Mouse (Mus musculus): ENCODE results near the gene Bloc1s1. TPM values are rescaled to one million over a fixed set of nuclear protein-coding genes. Genes with fewer than 3 reads are reported as not detected.

Gene Bloc1s1
- polyA plus RNA-seq, 1 experiment from 2014 or later, result 206 TPM

DNA sequence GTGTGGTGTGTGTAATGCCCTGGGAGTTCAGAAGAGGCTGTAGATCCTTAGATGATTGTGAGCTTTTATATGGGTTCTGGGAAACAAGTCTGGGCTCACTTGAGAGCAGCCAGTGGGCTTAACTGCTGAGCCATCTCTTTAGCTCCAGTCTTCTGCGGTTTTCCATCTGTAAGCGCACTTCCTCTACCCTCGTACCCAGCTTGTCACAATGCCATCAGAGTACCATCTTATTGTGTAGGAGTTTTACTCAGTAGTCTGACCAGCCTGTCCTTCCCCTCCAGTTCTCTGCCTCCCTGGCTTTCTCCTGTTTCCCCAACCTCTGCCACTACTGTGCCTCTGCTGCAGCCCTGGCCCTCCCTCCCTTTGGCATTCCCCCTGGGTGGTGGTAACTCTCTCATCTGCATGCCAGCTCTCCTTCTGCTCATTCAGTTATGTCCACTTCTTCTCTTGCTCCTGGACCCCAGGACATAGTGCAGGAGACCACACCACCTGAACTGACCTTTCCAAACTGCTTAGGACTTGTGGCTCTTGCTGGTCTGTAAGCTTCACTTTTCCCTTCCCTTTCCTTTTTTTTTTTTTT is 21.3 kb downstream of the Bloc1s1 start:
- Histone ChIP-seq H3K27ac (no peak overlapping the region), H3K36me3 (no peaks in the 10 kb centered on the region), H3K9ac (no peak overlapping the region), H3K9me3 (no peaks in the 10 kb centered on the region), H3K27me3 (no peaks in the 10 kb centered on the region), H3K4me3 (no peak overlapping the region), H3K4me1 (0 out of 2 replicates have a peak, but pooled peaks cover 4% of the 10 kb centered on the region), H3K4me2 (no peak overlapping the region)
- no peak for ATAC-seq (ENCODE audit: insufficient number of reproducible peaks, insufficient read depth, low FRiP score, low TSS enrichment, low read depth)
- 76% methylated on average over 3 of the region's 3 CpGs for WGBS

DNA sequence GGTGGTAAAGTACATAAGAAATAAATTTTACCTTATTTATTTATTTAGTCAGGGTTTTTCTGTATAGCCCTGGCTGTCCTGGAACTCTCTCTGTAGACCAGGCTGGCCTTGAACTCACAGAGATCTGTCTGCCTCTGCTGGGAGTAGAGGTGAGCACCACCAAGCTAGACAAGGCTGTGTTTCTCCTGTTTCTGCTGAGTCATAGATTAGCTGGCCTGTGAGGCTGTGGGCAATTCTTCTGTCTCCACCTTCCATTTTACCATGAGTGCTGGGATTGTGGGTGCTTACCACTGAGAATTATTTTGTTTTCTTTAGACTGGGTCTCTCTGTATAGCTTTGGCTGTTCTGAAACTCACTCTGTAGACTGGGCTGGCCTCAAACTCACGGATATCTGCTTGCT is 22.4 kb downstream of the Bloc1s1 start:
- WGBS, result 80% methylated on average over 1 of the region's 1 CpGs
- Histone ChIP-seq H3K36me3 (no peaks in the 10 kb centered on the region), H3K9me3 (no peaks in the 10 kb centered on the region), H3K4me1 (peaks cover 12% of the 10 kb centered on the region), H3K9ac (no peak overlapping the region), H3K4me3 (no peak overlapping the region), H3K4me2 (no peak overlapping the region), H3K27ac (no peak overlapping the region), H3K27me3 (peaks cover 11% of the 10 kb centered on the region)
- no peak for ATAC-seq (ENCODE audit: insufficient number of reproducible peaks, insufficient read depth, low FRiP score, low TSS enrichment, low read depth)

DNA sequence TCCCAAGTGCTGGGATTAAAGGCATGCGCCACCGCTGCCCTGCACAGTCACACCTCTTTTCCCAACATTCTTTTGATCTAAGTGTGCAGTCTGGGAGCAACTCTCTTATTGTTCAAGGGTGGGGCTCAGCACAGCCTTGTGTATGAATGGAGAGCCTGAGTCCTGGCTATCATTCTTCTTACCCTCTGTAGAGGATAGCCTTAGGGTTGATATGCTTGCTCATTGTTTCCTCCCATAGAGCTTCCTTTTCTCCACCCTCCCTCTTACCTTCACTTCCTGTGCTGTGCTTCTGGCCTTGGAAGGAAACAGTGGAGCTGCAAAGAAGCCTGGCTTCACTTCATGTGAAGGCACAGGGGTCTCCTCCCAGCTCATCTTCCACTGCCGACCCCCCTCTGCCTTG is 23.1 kb downstream of the Bloc1s1 start, which contains the start of gene Cd63:
Gene Cd63 (plus strand): TSS at position 292 of the 400 bp plus-strand sequence.
- peaks cover 18% of the 10 kb centered on the region for H3K27me3 ChIP-seq
- 80% methylated on average over 3 of the region's 3 CpGs for WGBS
- H3K36me3 ChIP-seq, result no peaks in the 10 kb centered on the region

DNA sequence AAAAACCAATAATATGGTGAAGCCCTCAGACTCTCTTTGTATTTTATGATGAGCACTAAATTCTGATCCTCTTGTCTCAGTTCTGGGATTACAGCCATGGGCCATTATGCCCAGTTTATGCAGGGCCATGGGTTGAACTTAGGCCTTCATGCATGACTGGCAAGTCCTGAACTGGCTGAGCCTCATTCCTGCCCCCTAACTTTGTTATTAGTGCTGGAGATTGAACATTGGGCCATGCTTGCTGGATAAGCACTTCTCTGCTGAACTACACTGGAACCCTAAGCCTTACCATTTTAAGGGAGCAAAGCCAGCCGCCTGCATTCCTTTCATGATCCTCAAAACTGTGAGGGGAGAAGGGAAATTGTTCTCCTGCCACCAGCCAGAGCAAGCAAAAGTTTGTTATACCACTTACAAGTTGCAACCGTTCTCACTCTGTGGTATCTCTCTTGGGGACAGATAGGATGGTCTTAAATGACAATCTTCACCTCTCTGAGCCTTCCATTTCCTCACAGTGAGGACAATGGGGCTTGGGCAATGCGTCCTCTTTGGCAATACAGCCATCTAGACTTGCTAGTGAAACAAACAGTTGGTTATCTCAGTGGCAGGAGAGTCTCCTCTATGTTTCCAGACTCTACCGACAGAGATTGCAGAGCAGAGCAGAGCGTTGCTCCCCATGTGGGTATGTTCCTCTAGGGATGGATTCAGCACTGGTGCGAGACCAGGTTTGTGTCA is 23.9 kb downstream of the Bloc1s1 start:
- no peaks in the 10 kb centered on the region for H3K36me3 ChIP-seq
- 81% methylated on average over 6 of the region's 6 CpGs for WGBS
- no peak for ATAC-seq (ENCODE audit: insufficient number of reproducible peaks, insufficient read depth, low FRiP score, low TSS enrichment, low read depth)

More for the DNA sequence above, 23.1 kb downstream of the Bloc1s1 start, which contains the start of gene Cd63:
- H3K4me1 ChIP-seq, result peaks cover 19% of the 10 kb centered on the region
- no peak within 1 kb of the TSS for H3K4me3 ChIP-seq
- no peak within 1 kb of the TSS for H3K4me2 ChIP-seq
- no peak for ATAC-seq (ENCODE audit: insufficient number of reproducible peaks, insufficient read depth, low FRiP score, low TSS enrichment, low read depth)
- H3K27ac ChIP-seq, result no peak within 1 kb of the TSS
- H3K9ac ChIP-seq, result no peak within 1 kb of the TSS
- H3K9me3 ChIP-seq, result no peaks in the 10 kb centered on the region

DNA sequence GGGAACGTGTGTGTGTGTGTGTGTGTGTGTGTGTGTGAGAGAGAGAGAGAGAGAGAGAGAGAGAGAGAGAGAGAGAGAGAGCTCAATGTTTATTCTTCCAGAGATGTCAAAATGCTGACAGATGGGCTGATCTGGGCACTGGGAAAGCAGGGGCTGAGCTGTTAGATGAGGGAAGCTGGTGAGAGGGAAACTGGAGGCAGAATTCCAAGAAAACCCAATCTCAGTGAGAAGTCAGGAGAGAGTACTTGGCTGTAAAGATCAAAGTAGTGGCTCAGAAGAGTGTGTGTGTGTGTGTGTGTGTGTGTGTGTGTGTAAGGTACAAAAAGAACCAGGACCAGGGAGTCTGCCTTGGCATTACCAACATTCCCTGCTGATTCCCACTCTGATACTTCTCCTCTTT is 26.3 kb downstream of the Bloc1s1 start:
- Histone ChIP-seq H3K4me1 (peaks cover 26% of the 10 kb centered on the region), H3K4me2 (no peak overlapping the region), H3K4me3 (no peak overlapping the region), H3K36me3 (no peaks in the 10 kb centered on the region), H3K27ac (no peak overlapping the region), H3K9me3 (no peaks in the 10 kb centered on the region), H3K27me3 (peaks cover 20% of the 10 kb centered on the region), H3K9ac (no peak overlapping the region)
- WGBS, result 13% methylated on average over 1 of the region's 1 CpGs
- ATAC-seq (ENCODE audit: insufficient number of reproducible peaks, insufficient read depth, low FRiP score, low TSS enrichment, low read depth), result no peak

More for the DNA sequence above, 23.9 kb downstream of the Bloc1s1 start:
- Histone ChIP-seq H3K27me3 (peaks cover 20% of the 10 kb centered on the region), H3K9me3 (no peaks in the 10 kb centered on the region), H3K4me3 (no peak overlapping the region), H3K27ac (no peak overlapping the region), H3K4me2 (no peak overlapping the region), H3K9ac (no peak overlapping the region), H3K4me1 (peaks cover 21% of the 10 kb centered on the region)

DNA sequence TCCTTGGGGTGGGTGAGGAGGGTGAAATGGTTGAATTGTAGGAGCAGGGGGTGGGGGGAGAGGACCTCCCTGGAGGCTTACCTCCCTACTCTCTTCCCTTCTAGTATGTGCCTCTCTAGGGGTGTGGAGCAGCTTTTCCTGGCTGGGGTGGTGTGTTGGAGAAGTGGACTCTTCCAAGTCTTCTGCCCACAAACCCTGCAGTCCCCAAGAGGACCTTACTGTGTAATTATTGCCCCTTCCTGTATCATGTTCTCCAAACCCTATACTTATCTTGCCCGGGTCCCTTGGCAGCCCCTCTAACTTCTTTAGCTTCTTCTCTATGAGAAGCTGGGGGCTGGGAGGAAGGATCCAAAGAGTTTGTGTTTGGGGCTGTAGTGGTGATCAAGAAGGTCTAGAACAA is 27.0 kb downstream of the Bloc1s1 start:
- 19% methylated on average over 1 of the region's 1 CpGs for WGBS
- ATAC-seq (ENCODE audit: insufficient number of reproducible peaks, insufficient read depth, low FRiP score, low TSS enrichment, low read depth), result 0 out of 2 replicates have a peak, but pooled peaks have one; percentile 7

DNA sequence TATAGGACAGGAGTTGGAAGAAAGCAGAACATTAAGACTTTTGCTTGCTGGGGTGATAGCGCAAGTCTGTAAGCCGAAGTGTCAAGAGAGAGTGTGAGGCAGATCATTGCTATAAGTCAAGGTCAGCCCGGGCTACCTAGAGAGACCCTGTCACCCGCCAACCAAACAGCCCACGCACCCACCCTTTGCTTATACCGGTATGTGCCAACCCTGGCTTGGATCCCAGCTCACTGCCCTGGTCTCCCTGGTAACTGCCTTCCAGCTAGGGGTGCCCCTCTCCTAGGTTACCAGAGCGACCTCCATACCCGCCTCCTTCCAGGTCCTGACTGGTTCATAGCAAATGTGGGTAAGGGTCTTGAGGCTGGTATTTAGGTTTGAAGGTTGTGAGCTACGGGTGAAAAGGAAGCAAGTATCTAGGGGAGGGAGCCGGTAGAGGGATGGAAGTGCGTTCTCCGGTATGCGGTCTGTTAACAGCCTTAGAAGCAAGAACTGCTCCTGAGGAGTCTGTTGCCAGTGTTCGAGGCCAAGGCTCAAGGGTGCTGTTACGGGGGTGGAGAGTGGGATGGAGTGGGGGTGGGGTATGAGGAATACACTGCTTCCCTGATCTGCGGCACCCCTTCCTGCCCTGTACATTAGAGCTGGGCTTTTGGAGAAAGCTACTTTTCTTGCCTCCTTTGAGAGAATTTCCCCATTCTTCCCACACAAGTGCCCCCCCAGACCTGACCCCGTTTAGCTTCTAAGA is 27.7 kb downstream of the Bloc1s1 start:
- Histone ChIP-seq H3K27me3 (peaks cover 20% of the 10 kb centered on the region), H3K9me3 (no peaks in the 10 kb centered on the region), H3K27ac (peak overlapping the region; percentile 12; the same call in 1 of the 2 replicates), H3K4me3 (peak overlapping the region; percentile 20), H3K9ac (peak overlapping the region; percentile 52), H3K4me1 (peaks cover 29% of the 10 kb centered on the region), H3K4me2 (peak overlapping the region; percentile 50), H3K36me3 (no peaks in the 10 kb centered on the region)
- WGBS, result 3% methylated on average over 17 of the region's 17 CpGs
- ATAC-seq (ENCODE audit: insufficient number of reproducible peaks, insufficient read depth, low FRiP score, low TSS enrichment, low read depth), result no peak; the same call in 1 of the 2 replicates

More for the DNA sequence above, 27.0 kb downstream of the Bloc1s1 start:
- Histone ChIP-seq H3K4me1 (peaks cover 29% of the 10 kb centered on the region), H3K4me2 (peak overlapping the region; percentile 50), H3K27ac (peak overlapping the region; percentile 12; the same call in 1 of the 2 replicates), H3K9me3 (no peaks in the 10 kb centered on the region), H3K27me3 (peaks cover 20% of the 10 kb centered on the region), H3K4me3 (no peak overlapping the region), H3K36me3 (no peaks in the 10 kb centered on the region), H3K9ac (0 out of 2 replicates have a peak overlapping the region, but pooled peaks have one; percentile 52)

DNA sequence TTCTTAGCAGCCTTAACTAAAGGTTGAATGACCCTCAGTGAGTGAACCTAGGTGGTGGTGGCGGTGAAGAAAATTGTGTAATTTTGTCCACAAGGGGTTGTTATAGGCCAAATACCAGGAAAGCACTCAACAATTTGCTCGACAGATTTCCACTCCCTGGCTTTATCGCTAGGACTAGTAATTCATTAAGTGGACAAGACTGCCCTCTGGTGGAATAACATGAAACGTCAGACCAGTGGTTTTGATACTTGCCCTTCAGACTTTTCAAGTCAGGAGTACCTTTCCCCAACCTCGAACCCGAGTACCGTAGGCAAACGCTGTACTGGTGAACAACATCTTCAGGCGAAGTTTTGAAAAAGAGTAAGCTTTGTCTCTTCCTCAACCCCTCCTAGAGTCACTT is 28.4 kb downstream of the Bloc1s1 start:
- H3K27ac ChIP-seq, result peak overlapping the region; percentile 12; the same call in 1 of the 2 replicates
- peak overlapping the region; percentile 50 for H3K4me2 ChIP-seq
- H3K4me3 ChIP-seq, result peak overlapping the region; percentile 20
- under 1% methylated on average over 9 of the region's 9 CpGs for WGBS
- H3K9me3 ChIP-seq, result no peaks in the 10 kb centered on the region
- peaks cover 32% of the 10 kb centered on the region for H3K4me1 ChIP-seq
- ATAC-seq (ENCODE audit: insufficient number of reproducible peaks, insufficient read depth, low FRiP score, low TSS enrichment, low read depth), result no peak
- peaks cover 20% of the 10 kb centered on the region for H3K27me3 ChIP-seq
- H3K9ac ChIP-seq, result 0 out of 2 replicates have a peak overlapping the region, but pooled peaks have one; percentile 52
- H3K36me3 ChIP-seq, result no peaks in the 10 kb centered on the region

DNA sequence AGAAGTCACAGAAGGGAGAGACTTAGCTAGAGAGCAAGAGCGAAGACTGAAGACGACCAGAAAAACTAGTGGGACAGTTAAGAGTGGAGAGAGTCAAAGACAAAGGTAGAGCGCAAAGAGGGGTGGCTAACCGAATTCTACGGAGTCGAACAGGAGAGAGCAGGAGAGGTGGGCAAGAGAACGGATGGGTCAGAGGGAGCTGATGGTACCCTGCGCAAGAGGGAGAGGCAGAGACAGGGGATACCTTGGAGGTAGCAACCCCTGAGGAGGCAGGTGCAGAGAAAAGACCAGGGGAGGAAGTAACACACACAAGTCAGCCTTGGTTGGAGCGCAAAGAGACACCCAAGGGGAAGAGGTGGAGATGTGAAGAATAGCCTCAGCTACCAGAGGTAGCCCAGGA is 31.6 kb downstream of the Bloc1s1 start:
- whole genome bisulfite sequencing, result 3% methylated on average over 9 of the region's 9 CpGs
- Histone ChIP-seq H3K4me1 (peaks cover 49% of the 10 kb centered on the region), H3K27me3 (peaks cover 17% of the 10 kb centered on the region), H3K4me3 (peak overlapping the region; percentile 80), H3K9ac (peak overlapping the region; percentile 86), H3K36me3 (peaks cover 5% of the 10 kb centered on the region; the same call in 1 of the 2 replicates), H3K4me2 (peak overlapping the region; percentile 77), H3K27ac (peak overlapping the region; percentile 93), H3K9me3 (no peaks in the 10 kb centered on the region)
- no peak for ATAC-seq (ENCODE audit: insufficient number of reproducible peaks, insufficient read depth, low FRiP score, low TSS enrichment, low read depth)

DNA sequence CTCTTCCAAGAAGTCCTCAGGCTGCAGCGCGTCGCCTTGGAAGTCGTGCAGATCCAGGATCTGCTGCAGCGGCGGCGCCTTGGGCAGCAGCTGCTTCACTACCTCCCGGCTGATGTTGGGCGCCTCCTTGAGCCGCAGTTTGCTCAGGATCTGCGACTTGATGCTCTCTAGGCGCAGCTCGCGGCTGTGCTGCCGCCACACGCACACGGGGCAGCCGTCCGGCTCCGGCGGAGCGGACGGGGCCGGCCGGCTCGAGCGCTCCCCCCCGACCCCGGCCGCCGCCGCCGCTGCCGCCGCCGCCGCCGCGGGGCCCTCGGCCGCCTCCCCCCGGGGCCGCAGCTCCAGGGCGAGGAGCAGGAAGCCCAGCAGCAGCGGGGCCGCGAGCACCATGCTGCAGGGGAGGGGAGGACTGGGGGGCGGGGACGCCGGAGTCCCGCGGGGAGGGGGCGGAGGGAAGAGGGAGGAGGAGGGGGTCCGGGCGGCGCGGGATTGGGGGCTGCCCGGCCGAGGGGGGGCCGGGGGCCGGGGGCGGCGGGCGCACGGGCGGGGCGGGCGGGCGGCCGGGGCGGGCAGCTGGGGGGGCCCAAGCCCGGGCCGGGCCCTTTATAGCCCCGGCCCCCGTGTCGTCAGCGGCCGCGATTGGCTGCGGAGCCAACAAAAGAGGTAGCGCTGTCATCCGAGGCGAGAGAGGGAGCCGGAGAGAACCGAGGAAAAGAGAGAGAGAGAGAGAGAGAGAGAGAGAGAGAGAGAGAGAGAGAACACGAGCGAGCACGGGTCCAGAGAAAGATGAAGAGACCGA is 32.3 kb downstream of the Bloc1s1 start, which contains the start of gene Gdf11:
Gene Gdf11 (minus strand): TSS at position 423 of the 799 bp plus-strand sequence.
- Histone ChIP-seq H3K9ac (peak within 1 kb of the TSS; percentile 86), H3K4me1 (peaks cover 45% of the 10 kb centered on the region), H3K27me3 (peaks cover 10% of the 10 kb centered on the region), H3K27ac (peak within 1 kb of the TSS; percentile 93), H3K9me3 (no peaks in the 10 kb centered on the region), H3K4me2 (peak within 1 kb of the TSS; percentile 77), H3K36me3 (peaks cover 12% of the 10 kb centered on the region), H3K4me3 (peak within 1 kb of the TSS; percentile 80)
- peak; percentile 83 for ATAC-seq (ENCODE audit: insufficient number of reproducible peaks, insufficient read depth, low FRiP score, low TSS enrichment, low read depth)
- WGBS, result under 1% methylated on average over 45 of the region's 89 CpGs
